Mouse (Mus musculus): ENCODE data around the gene Slc18a2.

Slc18a2 gene

DNA sequence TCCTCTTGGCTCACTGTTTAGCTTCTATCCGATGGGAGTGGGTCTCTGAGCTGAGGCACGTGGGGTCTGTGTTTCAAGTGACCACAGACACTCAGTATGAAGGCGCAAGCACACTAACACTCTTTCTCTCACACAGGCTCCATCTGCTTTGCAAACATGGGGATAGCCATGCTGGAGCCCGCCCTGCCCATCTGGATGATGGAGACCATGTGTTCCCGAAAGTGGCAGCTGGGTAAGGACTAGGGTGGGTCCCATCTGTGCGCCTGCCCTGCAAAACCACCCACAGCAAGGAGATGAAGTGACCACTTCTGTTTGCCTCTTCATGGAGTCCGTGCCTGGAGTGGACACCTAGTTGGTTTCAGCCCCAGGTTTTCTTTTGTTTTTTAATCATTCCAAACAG, 15.7 kb downstream of the Slc18a2 start:
- no peak for DNase-seq (ENCODE audit: low spot score)

DNA sequence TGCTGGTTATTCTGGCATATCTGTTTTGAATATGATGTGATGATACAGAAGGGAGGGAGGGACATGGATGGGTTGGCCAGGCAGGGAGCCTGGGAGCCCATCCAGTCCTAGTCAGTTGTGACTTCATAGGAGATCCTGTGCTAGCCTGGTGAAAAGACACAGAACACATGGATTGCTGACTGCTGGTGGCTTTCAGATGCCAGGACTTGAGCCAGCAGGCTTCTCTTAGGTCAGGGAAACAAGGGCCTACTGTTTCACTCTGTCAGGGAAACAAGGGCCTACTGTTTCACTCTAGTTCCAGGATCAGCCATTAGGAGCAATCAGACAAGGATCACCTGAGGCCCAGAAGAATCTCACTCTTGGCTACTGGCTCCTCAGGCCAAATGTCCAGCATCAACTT, 20.1 kb downstream of the Slc18a2 start:
- DNase-seq (ENCODE audit: low spot score), result no peak

DNA sequence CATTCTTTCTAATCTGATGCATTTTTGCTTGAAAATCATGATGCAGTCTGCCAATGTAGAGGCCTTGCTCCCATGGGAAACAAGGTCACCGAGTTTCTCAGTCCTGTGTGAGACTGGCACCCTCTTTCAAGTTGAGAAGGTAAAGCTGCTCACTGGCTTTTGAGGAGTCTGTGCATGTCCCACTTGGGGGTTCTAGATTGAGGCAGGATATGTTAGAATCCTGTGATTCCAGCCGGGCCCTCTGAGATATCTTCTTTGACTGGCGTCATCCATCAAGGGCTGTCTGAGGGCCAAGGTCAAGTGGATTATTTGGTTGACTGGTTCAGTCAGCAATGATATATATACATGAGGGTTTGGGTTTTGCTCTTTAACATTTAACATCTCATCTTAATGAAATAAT, 21.3 kb downstream of the Slc18a2 start:
- no peak for DNase-seq (ENCODE audit: low spot score)

DNA sequence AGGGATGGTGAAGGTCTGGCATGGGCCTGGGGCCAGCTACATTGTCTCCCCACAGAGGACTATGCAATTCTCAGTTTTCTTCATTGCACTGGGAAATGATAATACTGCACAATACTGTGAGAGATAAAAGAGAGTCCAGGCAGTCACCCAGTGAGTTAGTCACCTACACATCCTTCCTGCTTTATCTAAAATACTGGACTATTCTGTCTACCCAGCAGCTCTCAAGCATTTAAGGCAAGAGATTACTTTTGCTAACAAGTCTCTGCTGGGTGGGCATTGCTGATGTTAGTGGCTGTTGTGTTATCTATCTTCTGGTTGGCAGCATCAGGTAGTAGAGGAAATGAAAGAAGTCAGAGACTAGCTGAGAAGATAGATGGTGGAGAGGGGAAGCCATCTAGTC, 28.3 kb downstream of the Slc18a2 start:
- DNase-seq (ENCODE audit: low spot score), result no peak

DNA sequence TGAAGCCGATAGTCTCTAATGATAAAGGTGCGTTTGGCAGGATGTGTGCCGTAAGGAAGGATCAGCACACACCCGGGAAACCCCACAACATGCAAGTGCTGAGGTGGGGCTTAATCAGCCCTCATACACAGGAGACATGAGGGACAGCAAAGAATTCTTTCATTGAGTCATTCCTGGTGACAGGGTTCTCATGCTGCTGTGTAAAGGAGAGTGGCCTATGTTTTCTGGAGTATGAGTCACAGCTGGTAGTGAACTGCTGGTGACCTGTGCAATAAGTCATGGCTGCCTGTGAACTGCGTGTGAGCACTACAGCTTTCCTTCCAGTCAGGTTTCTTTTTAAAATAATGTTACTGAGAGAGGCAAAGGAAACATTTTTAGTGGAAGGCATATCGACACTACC, 29.1 kb downstream of the Slc18a2 start:
- no peak for DNase-seq (ENCODE audit: low spot score)

DNA sequence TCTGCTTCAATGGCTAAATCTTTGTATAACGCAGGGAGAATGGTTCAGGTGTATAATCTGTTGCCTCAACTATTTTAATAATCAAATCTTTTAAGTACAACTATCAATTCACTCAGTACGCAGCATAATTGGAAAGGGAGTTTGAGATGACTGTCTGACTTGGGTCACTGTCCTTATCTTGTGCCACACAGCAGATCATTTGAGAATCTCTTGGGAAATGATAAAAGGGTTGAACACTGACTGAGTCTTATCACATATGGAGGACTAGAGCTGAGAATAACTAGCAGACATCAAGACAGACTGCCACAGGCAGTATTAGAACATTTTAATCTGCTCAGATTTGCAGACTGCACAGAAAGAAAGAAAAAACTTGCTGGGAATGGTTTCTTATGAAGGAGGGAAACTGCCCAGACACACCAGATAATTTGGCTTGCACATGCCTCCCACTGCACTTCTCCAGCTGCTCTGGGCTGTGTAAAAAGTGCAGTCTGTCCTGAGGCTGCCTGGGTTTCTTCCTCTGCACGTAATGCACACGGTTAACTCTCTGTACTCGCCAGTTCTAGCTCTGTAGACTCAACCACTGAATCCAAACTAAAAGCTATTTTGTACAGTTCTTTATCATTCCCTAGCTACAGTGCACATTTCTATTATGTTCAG, 31.6 kb downstream of the Slc18a2 start:
- DNase-seq (ENCODE audit: low spot score), result no peak

DNA sequence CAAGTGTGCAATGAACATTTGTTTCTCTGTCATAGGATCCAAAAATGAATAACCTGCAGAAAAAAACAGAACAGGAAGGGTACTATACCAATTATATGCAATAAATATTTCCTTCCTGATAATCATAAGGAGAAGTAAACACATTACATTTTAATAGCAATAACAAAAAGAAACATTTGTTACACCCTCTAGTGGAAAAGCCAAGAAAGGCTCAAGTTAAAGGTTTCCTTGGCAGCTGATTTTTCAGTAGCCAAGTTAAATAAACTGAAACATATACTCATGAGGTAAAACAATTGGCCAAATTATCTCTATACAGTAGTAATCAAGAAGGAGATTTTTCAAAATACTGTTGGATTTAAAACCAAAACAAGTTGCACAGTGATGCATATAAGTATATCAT, 54.6 kb downstream of the Slc18a2 start:
- no peak for DNase-seq (ENCODE audit: low spot score)

DNA sequence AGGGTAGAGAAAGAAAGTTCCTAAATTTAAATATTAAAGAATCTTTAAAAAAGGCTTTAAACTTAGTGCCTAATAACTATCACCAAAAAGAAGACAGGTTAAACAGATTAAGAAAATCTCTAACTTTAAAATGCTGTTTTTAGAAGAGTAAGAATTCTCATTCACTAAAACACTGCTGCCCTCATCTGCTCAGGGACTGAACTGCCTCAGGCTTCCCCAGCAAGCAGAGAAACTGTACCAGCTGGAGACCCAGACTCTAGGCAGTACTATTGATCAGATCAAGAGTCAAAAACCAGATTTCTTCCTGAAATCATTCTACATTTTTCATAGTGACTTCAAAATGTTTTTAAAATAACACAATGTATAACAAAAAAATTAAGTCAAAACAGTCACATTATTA, 55.9 kb downstream of the Slc18a2 start:
- no peak for DNase-seq (ENCODE audit: low spot score)

DNA sequence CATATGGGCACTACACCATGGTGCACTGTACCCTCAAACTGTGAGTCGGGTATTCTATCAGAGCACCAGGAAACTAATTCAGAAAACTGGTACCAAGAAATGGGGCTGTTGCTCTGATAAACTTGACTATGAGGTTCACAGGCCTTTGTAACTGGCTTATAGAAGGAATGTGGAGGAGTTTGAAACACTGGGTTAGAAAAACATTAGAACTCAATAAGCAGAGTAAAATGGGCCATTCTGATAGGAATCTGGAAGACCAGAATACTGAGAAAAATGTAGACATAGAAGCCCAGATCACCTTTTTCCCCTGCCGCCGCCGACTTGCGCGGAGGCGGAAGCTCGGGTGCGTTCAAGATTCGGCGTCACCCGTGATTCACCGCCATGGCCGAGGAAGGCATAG, 61.3 kb downstream of the Slc18a2 start, which contains the start of gene Rps12-ps3:
Gene Rps12-ps3, plus strand, starts transcription at position 301 of the 400 bp plus-strand sequence.
- no peak for DNase-seq (ENCODE audit: low spot score)

DNA sequence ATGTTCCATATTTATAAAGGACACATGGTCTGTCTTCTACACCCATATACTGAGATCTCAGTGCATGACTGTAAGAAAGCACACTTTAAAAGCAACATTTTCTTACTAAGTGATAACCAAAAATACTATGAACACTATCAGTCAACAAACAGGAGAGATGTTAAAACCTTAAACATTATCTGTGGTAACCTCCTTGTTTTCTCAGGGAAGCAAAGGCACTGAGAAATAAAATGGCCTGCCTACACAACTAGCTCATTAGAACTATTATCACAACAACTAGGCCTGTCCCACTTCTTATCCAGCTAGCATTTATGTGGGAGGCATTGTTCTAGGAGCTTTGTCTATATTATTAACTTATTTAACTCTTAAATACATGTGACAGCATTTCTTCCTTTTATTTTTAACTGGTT, 70.1 kb downstream of the Slc18a2 start:
- no peak for DNase-seq (ENCODE audit: low spot score)

DNA sequence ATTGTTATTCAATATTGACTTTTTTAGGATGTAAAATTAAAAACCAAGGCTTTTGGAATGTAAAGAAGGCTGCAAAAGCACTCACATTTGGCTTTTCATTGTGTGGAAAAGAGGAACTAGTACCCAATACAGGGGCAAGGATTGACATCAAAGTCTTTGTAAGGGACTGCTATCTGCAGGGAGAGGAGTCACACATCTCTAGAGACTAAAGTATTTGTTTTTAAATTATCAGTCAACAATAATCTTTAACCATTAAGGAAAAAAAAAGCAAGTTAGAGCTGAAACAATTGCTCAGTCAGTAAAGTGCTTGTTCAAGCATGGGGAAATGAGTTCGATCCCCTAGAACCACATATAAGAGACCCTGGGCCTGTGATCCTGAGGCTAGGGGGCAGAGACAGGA, 76.0 kb downstream of the Slc18a2 start:
- DNase-seq (ENCODE audit: low spot score), result no peak

DNA sequence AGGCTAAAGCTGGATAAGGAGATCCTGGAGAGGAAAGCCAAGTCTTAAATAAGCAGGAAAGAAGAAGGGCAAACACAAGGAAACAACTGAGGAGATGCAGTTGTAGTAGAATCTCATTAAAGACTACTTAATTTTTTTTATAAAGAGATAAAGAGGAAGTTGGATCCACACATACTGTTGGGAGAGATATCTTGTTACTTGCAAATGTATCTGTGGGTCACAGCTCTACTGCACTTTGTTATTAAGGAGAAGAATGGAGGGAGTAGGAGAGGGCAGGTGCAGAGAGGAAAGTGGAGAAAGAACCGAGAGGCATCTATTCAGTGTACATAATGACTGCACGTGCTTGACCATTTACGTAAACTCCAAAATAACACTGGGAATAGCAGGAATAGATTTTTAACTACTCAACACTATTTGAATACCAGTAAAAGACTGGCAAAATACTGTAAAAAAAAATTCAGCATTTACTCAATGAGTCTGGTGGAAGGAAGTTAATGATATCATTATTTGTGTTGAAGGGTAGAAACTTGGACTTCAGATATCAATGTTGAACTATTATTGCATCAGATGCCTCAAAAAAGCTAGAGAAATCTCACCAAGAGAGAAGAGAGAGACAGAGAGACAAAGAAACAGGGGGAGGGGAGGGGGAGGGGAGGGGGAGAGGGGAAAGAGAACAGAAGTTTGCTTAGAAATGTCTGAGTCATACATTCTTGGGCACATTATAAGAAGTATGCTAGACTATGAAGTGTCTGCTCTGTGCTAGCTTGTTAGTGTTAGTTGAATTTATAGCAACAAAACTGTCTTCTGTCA, 77.4 kb downstream of the Slc18a2 start:
- DNase-seq (ENCODE audit: low spot score), result no peak

DNA sequence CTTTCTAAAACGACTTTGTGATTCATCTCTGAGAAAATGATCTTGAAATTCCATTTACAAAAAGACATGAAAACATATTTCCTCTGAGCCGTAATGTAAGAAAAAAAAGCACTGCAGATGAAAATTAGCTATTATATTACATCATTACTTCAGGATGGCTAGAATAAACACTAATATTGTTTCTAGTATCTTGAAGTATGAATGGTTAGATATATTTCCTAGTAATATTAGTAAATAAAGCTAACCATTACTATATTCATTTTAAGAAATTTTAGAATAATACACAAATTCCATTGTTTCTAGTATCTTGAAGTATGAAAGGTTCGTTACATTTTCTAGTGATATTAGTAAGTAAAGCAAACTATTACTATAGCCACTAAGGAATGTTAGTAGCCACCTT, 79.2 kb downstream of the Slc18a2 start:
- DNase-seq (ENCODE audit: low spot score), result no peak

DNA sequence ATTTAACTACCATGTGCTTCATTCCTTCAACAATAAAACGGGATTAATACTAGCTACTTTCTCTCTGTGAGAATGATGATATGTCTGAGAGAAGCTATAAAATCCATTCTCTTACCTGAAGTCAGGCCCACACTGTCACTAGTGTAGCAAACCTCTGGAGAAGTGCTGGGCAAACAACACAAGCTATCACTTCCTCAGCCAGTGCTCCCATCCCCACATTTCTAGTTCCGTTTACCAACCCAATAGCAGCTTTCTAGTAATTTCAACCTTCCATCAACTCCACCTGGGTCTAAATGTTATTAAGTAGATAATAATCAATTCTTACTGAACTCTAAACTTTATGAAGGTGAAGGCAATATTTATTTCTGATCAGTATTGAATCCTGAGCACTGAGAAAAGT, 82.3 kb downstream of the Slc18a2 start:
- DNase-seq (ENCODE audit: low spot score), result no peak

DNA sequence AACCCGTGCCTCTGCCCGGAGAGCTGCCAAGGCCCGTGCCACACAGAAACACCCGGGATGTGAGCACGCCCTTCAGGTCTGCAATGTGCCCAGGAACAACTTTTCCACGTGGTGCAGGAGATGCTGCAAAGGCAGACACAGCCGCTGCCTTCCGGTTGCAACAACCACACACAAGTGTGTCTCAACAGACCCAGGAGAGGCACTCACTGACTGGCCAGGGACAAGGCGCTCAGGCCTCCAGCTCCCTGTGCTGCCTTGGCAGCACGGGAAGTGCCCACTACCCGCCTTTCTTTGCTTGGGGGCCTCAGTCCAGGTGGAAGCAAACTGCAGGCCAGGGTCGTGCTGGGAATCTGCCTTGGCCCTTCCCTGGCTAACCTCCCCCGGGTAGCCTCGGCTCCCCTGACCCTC, 83.6 kb downstream of the Slc18a2 start:
- DNase-seq (ENCODE audit: low spot score), result no peak

DNA sequence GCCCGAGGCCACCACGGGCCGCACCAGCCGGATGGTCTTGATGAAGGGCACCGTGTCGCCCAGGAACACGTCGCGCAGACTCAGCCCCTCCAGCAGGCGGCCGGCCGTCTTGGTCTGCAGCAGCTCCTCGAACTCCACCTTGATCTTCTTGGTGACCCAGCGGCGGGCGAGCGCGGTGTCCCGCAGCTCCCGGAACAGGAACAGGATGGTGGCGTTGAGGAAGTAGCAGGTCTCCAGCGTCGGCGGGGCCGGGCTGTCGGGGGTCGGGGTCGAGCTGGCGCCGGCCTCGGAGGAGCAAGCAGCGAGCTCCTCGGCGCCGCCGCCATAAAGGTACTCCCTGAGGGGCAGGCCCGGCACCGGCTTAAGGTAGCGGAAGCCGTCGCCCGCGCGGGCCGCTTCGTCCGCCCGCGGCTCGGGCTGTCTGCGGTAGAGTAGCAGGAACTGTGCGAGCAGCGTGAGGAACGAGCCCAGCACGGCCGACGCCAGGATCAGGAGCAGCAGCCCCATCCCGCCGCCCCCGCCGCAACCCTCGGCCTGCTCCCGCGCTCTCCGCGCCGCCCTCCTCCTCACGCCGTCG, 84.5 kb downstream of the Slc18a2 start:
- DNase-seq (ENCODE audit: low spot score), result no peak

All from urinary bladder, postnatal 10 days (tissue).